Mouse (Mus musculus) cerebellum, adult 11-12 months (tissue): ENCODE measurements around the gene Pcyt2.

Source experiments
- DNase-seq: peaks from one replicate; pipeline ENCODE4 v3.0.0; 2022

Gene Pcyt2

GRCm38 (mm10) chr11:120632559-120633519 lies 15.1 kb upstream of the Pcyt2 start:
- peak; percentile 76 for DNase-seq

- no peak for DNase-seq
Observed at GRCm38 (mm10) chr11:120631726-120632448, 14.2 kb upstream of the Pcyt2 start.

GRCm38 (mm10) chr11:120630881-120631725 lies 13.4 kb upstream of the Pcyt2 start:
- no peak for DNase-seq

GRCm38 (mm10) chr11:120630401-120630871 lies 12.7 kb upstream of the Pcyt2 start:
- DNase-seq = peak; percentile 46

- DNase-seq = peak; percentile 40
Observed at GRCm38 (mm10) chr11:120629911-120630310, 12.2 kb upstream of the Pcyt2 start.

GRCm38 (mm10) chr11:120629341-120629730 lies 11.6 kb upstream of the Pcyt2 start:
- peak; percentile 58 for DNase-seq

GRCm38 (mm10) chr11:120628601-120629340 lies 11.0 kb upstream of the Pcyt2 start:
- peak; percentile 47 for DNase-seq

- peak; percentile 52 for DNase-seq
Observed at GRCm38 (mm10) chr11:120627468-120628300, 9.9 kb upstream of the Pcyt2 start.

- DNase-seq = peak; percentile 31
Observed at GRCm38 (mm10) chr11:120626785-120627467, 9.2 kb upstream of the Pcyt2 start.

- peak; percentile 52 for DNase-seq
Observed at GRCm38 (mm10) chr11:120625152-120625775, 7.5 kb upstream of the Pcyt2 start, which contains the start of gene Sirt7. Sirt7 (minus strand) TSS chr11:120625240.

GRCm38 (mm10) chr11:120624680-120625111 lies 7.0 kb upstream of the Pcyt2 start:
- DNase-seq = peak; percentile 84

- no peak for DNase-seq
Observed at GRCm38 (mm10) chr11:120623961-120624679, 6.4 kb upstream of the Pcyt2 start.

- DNase-seq = peak; percentile 10
Observed at GRCm38 (mm10) chr11:120622805-120623204, 5.1 kb upstream of the Pcyt2 start.

GRCm38 (mm10) chr11:120620195-120620594 lies 2.5 kb upstream of the Pcyt2 start:
- peak; percentile 52 for DNase-seq

GRCm38 (mm10) chr11:120618619-120619535 lies 1.1 kb upstream of the Pcyt2 start:
- peak; percentile 74 for DNase-seq

GRCm38 (mm10) chr11:120616617-120617294 lies 980 bp downstream of the Pcyt2 start:
- DNase-seq = peak; percentile 53

- no peak for DNase-seq
Observed at GRCm38 (mm10) chr11:120615606-120616203, 2.0 kb downstream of the Pcyt2 start.
